9 mouse cellular contexts compared by ENCODE assay signal in the genomic region with DNA sequence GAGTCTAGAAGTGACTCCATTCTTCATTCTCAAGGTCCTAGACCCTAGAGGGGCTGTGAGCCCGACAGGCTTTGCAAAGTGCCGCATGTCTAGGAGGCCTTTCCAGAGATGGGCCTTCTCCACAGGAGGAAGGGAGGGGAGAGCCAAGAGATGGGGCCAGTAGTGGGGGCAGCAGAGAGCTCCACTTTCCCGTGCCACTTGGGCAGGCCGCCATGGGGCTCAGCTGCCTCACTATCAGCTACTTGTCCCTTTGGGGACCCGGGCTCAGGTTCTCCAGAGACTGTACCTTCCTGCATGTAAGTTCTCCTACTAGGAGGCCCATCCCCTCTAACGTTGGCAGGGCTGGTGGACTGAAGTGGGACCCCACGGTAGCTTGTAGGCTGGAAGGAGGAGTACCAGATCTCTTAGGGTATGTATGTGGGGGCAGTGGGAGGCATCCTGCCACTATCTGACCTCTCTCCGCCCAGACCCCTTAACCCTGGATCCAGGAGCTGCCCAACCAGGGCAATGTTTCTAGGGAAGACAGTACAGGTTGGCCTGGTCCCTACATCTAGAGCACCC. TPM values are rescaled to one million over a fixed set of nuclear protein-coding genes. Genes with fewer than 3 reads are reported as not detected.
A peak's percentile ranks its signal among the peaks of the same experiment; 100 is the strongest.
DNase-seq lines count a peak whose midpoint lies in the region; ATAC-seq and TF ChIP-seq lines count a peak whose summit lies in the region.
"Had no signal": no experiment of that assay in that cellular context is flagged by ENCODE, and none has a peak within 500 bp of the region (broad histone marks: within the 10 kb centered on the region; RNA-seq: fewer than 3 reads in every experiment).

No protein-coding gene starts in this region.

- TF ChIP-seq CTCF in lung, postnatal 0 days (IDR thresholded peaks at IDR 0.05) = 0 out of 2 replicates have a peak, but pooled peaks have one; percentile 14
- no peak for TF ChIP-seq CTCF in intestine, postnatal 0 days (IDR thresholded peaks at IDR 0.05; ENCODE audit: low read depth)

- TF ChIP-seq EP300 in lung, postnatal 0 days (IDR thresholded peaks at IDR 0.05) = no peak

- no peak overlapping the region for H3K4me3 ChIP-seq in embryonic facial prominence, embryonic 12.5 days
- no peak overlapping the region for H3K4me3 ChIP-seq in embryonic facial prominence, embryonic 10.5 days
- H3K4me3 ChIP-seq in lung, postnatal 0 days (ENCODE audit: low read depth, low read length) = no peak overlapping the region
- H3K4me3 ChIP-seq in intestine, postnatal 0 days (ENCODE audit: low read depth, low read length) = no peak overlapping the region
- H3K4me3 ChIP-seq in neural tube, embryonic 14.5 days (ENCODE audit: low read depth, low read length) = no peak overlapping the region

- no peak for ATAC-seq in embryonic facial prominence, embryonic 12.5 days (ENCODE audit: insufficient number of reproducible peaks, insufficient read depth, low FRiP score, low TSS enrichment)
- no peak for ATAC-seq in lung, postnatal 0 days
- no peak for ATAC-seq in intestine, postnatal 0 days
- ATAC-seq in neural tube, embryonic 14.5 days (ENCODE audit: low read depth) = no peak

- H3K27me3 ChIP-seq in embryonic facial prominence, embryonic 12.5 days = peaks cover 19% of the 10 kb centered on the region
- peaks cover 27% of the 10 kb centered on the region for H3K27me3 ChIP-seq in embryonic facial prominence, embryonic 10.5 days (replicated peaks; ENCODE audit: low read depth, poor library complexity, severe bottlenecking)
- no peaks in the 10 kb centered on the region for H3K27me3 ChIP-seq in lung, postnatal 0 days (replicated peaks; ENCODE audit: insufficient read depth, low read length)
- no peaks in the 10 kb centered on the region for H3K27me3 ChIP-seq in intestine, postnatal 0 days (replicated peaks; ENCODE audit: control insufficient read depth, insufficient read depth, low read length)
- no peaks in the 10 kb centered on the region for H3K27me3 ChIP-seq in neural tube, embryonic 14.5 days (ENCODE audit: control insufficient read depth, insufficient read depth, low read length)

- peaks cover 31% of the 10 kb centered on the region for H3K4me1 ChIP-seq in embryonic facial prominence, embryonic 12.5 days
- peaks cover 40% of the 10 kb centered on the region for H3K4me1 ChIP-seq in embryonic facial prominence, embryonic 10.5 days
- peaks cover 12% of the 10 kb centered on the region for H3K4me1 ChIP-seq in lung, postnatal 0 days (ENCODE audit: insufficient read depth, low read depth, low read length)
- H3K4me1 ChIP-seq in intestine, postnatal 0 days (replicated peaks; ENCODE audit: control insufficient read depth, insufficient read depth, low read length) = peaks cover 19% of the 10 kb centered on the region; the same call in 1 of the 2 replicates
- peaks cover 28% of the 10 kb centered on the region for H3K4me1 ChIP-seq in neural tube, embryonic 14.5 days (ENCODE audit: control insufficient read depth, insufficient read depth, low read length)

- H3K9me3 ChIP-seq in embryonic facial prominence, embryonic 12.5 days = no peaks in the 10 kb centered on the region
- H3K9me3 ChIP-seq in embryonic facial prominence, embryonic 10.5 days = no peaks in the 10 kb centered on the region
- H3K9me3 ChIP-seq in lung, postnatal 0 days (ENCODE audit: low read length) = no peaks in the 10 kb centered on the region
- H3K9me3 ChIP-seq in intestine, postnatal 0 days (ENCODE audit: control insufficient read depth) = no peaks in the 10 kb centered on the region
- no peaks in the 10 kb centered on the region for H3K9me3 ChIP-seq in neural tube, embryonic 14.5 days (ENCODE audit: control insufficient read depth, low read length)

- no peak overlapping the region for H3K9ac ChIP-seq in embryonic facial prominence, embryonic 12.5 days
- no peak overlapping the region for H3K9ac ChIP-seq in lung, postnatal 0 days (replicated peaks; ENCODE audit: low read depth)
- H3K9ac ChIP-seq in intestine, postnatal 0 days (ENCODE audit: low read depth, low read length) = no peak overlapping the region
- no peak overlapping the region for H3K9ac ChIP-seq in neural tube, embryonic 14.5 days (replicated peaks; ENCODE audit: low read depth, low read length)

- WGBS in embryonic facial prominence, embryonic 12.5 days = 77% methylated on average over 8 of the region's 8 CpGs
- WGBS in embryonic facial prominence, embryonic 10.5 days = 72% methylated on average over 8 of the region's 8 CpGs
- WGBS in lung, postnatal 0 days = 64% methylated on average over 8 of the region's 8 CpGs
- 63% methylated on average over 8 of the region's 8 CpGs for WGBS in intestine, postnatal 0 days
- 77% methylated on average over 8 of the region's 8 CpGs for WGBS in neural tube, embryonic 14.5 days

- no peak for DNase-seq in embryonic facial prominence, embryonic 10.5 days (ENCODE audit: low spot score)
- no peak for DNase-seq in lung, postnatal 0 days (ENCODE audit: low spot score)
- no peak for DNase-seq in lung, postnatal 10 days
- no peak for DNase-seq in natural killer cell, adult 2 months (ENCODE audit: low spot score in 2 of 2)
- DNase-seq in kidney, postnatal 14 days = no peak
- DNase-seq: kidney, postnatal 10 days had no signal

- H3K27ac ChIP-seq in embryonic facial prominence, embryonic 12.5 days = no peak overlapping the region
- H3K27ac ChIP-seq in embryonic facial prominence, embryonic 10.5 days (replicated peaks) = no peak overlapping the region
- H3K27ac ChIP-seq in lung, postnatal 0 days (ENCODE audit: low read length) = no peak overlapping the region
- H3K27ac ChIP-seq in intestine, postnatal 0 days (ENCODE audit: low read depth, low read length) = no peak overlapping the region
- H3K27ac ChIP-seq in neural tube, embryonic 14.5 days (ENCODE audit: low read depth, low read length) = no peak overlapping the region

- H3K36me3 ChIP-seq in embryonic facial prominence, embryonic 12.5 days = peaks cover 19% of the 10 kb centered on the region
- H3K36me3 ChIP-seq in embryonic facial prominence, embryonic 10.5 days (replicated peaks) = peaks cover 22% of the 10 kb centered on the region
- H3K36me3 ChIP-seq in lung, postnatal 0 days (ENCODE audit: insufficient read depth, low read length) = peaks cover 8% of the 10 kb centered on the region
- H3K36me3 ChIP-seq in intestine, postnatal 0 days (ENCODE audit: control insufficient read depth, insufficient read depth) = peaks cover 28% of the 10 kb centered on the region
- H3K36me3 ChIP-seq in neural tube, embryonic 14.5 days (ENCODE audit: control insufficient read depth, insufficient read depth, low read length) = peaks cover 8% of the 10 kb centered on the region; the same call in 1 of the 2 replicates

- peak overlapping the region; percentile 12; the same call in 1 of the 2 replicates for H3K4me2 ChIP-seq in embryonic facial prominence, embryonic 12.5 days (replicated peaks)
- H3K4me2 ChIP-seq in lung, postnatal 0 days (replicated peaks; ENCODE audit: low read depth, low read length) = 0 out of 2 replicates have a peak overlapping the region, but pooled peaks have one; percentile 11
- peak overlapping the region; percentile 95 for H3K4me2 ChIP-seq in intestine, postnatal 0 days (replicated peaks; ENCODE audit: low read depth)
- peak overlapping the region; percentile 11; the same call in 1 of the 2 replicates for H3K4me2 ChIP-seq in neural tube, embryonic 14.5 days (ENCODE audit: low read depth, low read length)

RNA-seq across cellular contexts. Expression of a gene that starts 3.3 kb away (rescaled TPM):
- 9.5 and 10.2 TPM in 2 replicates for polyA plus RNA-seq in embryonic facial prominence, embryonic 12.5 days (2016; fragmentation: Nextera tagmentation; extraction: Ambion mirVana)
- 12.6 and 13.5 TPM in 2 replicates for polyA plus RNA-seq in embryonic facial prominence, embryonic 10.5 days (2016; fragmentation: Nextera tagmentation; extraction: Ambion mirVana)
- 12.9 and 13.1 TPM in 2 replicates for polyA plus RNA-seq in lung, postnatal 0 days (2015; fragmentation: Nextera tagmentation; extraction: Ambion mirVana)
- polyA plus RNA-seq in intestine, postnatal 0 days (2015; fragmentation: Nextera tagmentation; extraction: Ambion mirVana) = 51.9 and 59.2 TPM in 2 replicates
- 15.5 and 16.4 TPM in 2 replicates for polyA plus RNA-seq in neural tube, embryonic 14.5 days (2014; fragmentation: Nextera tagmentation; extraction: Ambion mirVana)

RNA-seq across cellular contexts. Expression of a gene that starts 23.2 kb away (rescaled TPM):
- polyA plus RNA-seq in embryonic facial prominence, embryonic 12.5 days (2016; fragmentation: Nextera tagmentation; extraction: Ambion mirVana) = 28.8 and 29.7 TPM in 2 replicates
- 23.4 and 23.7 TPM in 2 replicates for polyA plus RNA-seq in embryonic facial prominence, embryonic 10.5 days (2016; fragmentation: Nextera tagmentation; extraction: Ambion mirVana)
- 36.3 and 36.6 TPM in 2 replicates for polyA plus RNA-seq in lung, postnatal 0 days (2015; fragmentation: Nextera tagmentation; extraction: Ambion mirVana)
- polyA plus RNA-seq in intestine, postnatal 0 days (2015; fragmentation: Nextera tagmentation; extraction: Ambion mirVana) = 10.0 and 11.7 TPM in 2 replicates
- polyA plus RNA-seq in neural tube, embryonic 14.5 days (2014; fragmentation: Nextera tagmentation; extraction: Ambion mirVana) = 41.7 and 43.5 TPM in 2 replicates

RNA-seq across cellular contexts. Expression of a gene that starts 56.0 kb away (rescaled TPM):
- 49.0 and 55.8 TPM in 2 replicates for polyA plus RNA-seq in embryonic facial prominence, embryonic 12.5 days (2016; fragmentation: Nextera tagmentation; extraction: Ambion mirVana)
- 36.0 and 37.1 TPM in 2 replicates for polyA plus RNA-seq in embryonic facial prominence, embryonic 10.5 days (2016; fragmentation: Nextera tagmentation; extraction: Ambion mirVana)
- 7.8 and 9.7 TPM in 2 replicates for polyA plus RNA-seq in lung, postnatal 0 days (2015; fragmentation: Nextera tagmentation; extraction: Ambion mirVana)
- polyA plus RNA-seq in intestine, postnatal 0 days (2015; fragmentation: Nextera tagmentation; extraction: Ambion mirVana) = 7.2 and 7.4 TPM in 2 replicates
- polyA plus RNA-seq in neural tube, embryonic 14.5 days (2014; fragmentation: Nextera tagmentation; extraction: Ambion mirVana) = 51.8 and 64.3 TPM in 2 replicates

Comparison
In these comparisons a context has a peak if more than half of its experiments do, and no peak if none do; other contexts are left out.
1. H3K4me2 ChIP-seq: peak in every context shown above with its lines; median percentile 95 in intestine, postnatal 0 days; 12 in embryonic facial prominence, embryonic 12.5 days; 11 in lung, postnatal 0 days; 11 in neural tube, embryonic 14.5 days.